Mouse (Mus musculus): ENCODE results near the gene Zdhhc23. TPM values are rescaled to one million over a fixed set of nuclear protein-coding genes. Genes with fewer than 3 reads are reported as not detected.

The Zdhhc23 gene
- polyA plus RNA-seq, 1 experiment = 3.2 TPM

GRCm38 (mm10) chr16:43973147-43973546 lies 6.4 kb downstream of the Zdhhc23 start:
- Histone ChIP-seq H3K27me3 (ENCODE audit: control insufficient read depth, insufficient read depth, low read length, poor library complexity, severe bottlenecking) (no peaks in the 10 kb centered on the region), H3K36me3 (ENCODE audit: control insufficient read depth, insufficient read depth, low read length, poor library complexity, severe bottlenecking) (no peaks in the 10 kb centered on the region), H3K27ac (ENCODE audit: insufficient read depth, low read length) (no peak overlapping the region), H3K4me1 (ENCODE audit: control insufficient read depth, insufficient read depth, low read length) (no peaks in the 10 kb centered on the region), H3K9me3 (replicated peaks; ENCODE audit: control insufficient read depth, insufficient read depth, low read length, poor library complexity, severe bottlenecking) (no peaks in the 10 kb centered on the region), H3K9ac (ENCODE audit: low read depth, poor library complexity, severe bottlenecking) (no peak overlapping the region), H3K4me3 (ENCODE audit: low read depth, low read length) (no peak overlapping the region)
- no peak for TF ChIP-seq EP300 (IDR thresholded peaks at IDR 0.05; ENCODE audit: insufficient read depth, low read depth, low read length)
- no peak for TF ChIP-seq CTCF (IDR thresholded peaks at IDR 0.05; ENCODE audit: low read depth, low read length)
- TF ChIP-seq POLR2A (IDR thresholded peaks at IDR 0.05; ENCODE audit: insufficient read depth, low read length) = no peak

GRCm38 (mm10) chr16:43972391-43972790 lies 7.2 kb downstream of the Zdhhc23 start:
- no peak overlapping the region for H3K27ac ChIP-seq (ENCODE audit: insufficient read depth, low read length)
- no peaks in the 10 kb centered on the region for H3K4me1 ChIP-seq (ENCODE audit: control insufficient read depth, insufficient read depth, low read length)
- no peaks in the 10 kb centered on the region for H3K27me3 ChIP-seq (ENCODE audit: control insufficient read depth, insufficient read depth, low read length, poor library complexity, severe bottlenecking)
- no peaks in the 10 kb centered on the region for H3K36me3 ChIP-seq (ENCODE audit: control insufficient read depth, insufficient read depth, low read length, poor library complexity, severe bottlenecking)
- no peak overlapping the region for H3K9ac ChIP-seq (ENCODE audit: low read depth, poor library complexity, severe bottlenecking)
- TF ChIP-seq CTCF (IDR thresholded peaks at IDR 0.05; ENCODE audit: low read depth, low read length) (no peak), EP300 (IDR thresholded peaks at IDR 0.05; ENCODE audit: insufficient read depth, low read depth, low read length) (no peak), POLR2A (IDR thresholded peaks at IDR 0.05; ENCODE audit: insufficient read depth, low read length) (no peak)
- no peak overlapping the region for H3K4me3 ChIP-seq (ENCODE audit: low read depth, low read length)
- no peaks in the 10 kb centered on the region for H3K9me3 ChIP-seq (replicated peaks; ENCODE audit: control insufficient read depth, insufficient read depth, low read length, poor library complexity, severe bottlenecking)

- TF ChIP-seq EP300 (IDR thresholded peaks at IDR 0.05; ENCODE audit: insufficient read depth, low read depth, low read length) (no peak), POLR2A (IDR thresholded peaks at IDR 0.05; ENCODE audit: insufficient read depth, low read length) (no peak), CTCF (IDR thresholded peaks at IDR 0.05; ENCODE audit: low read depth, low read length) (no peak)
- no peaks in the 10 kb centered on the region for H3K36me3 ChIP-seq (ENCODE audit: control insufficient read depth, insufficient read depth, low read length, poor library complexity, severe bottlenecking)
Observed at GRCm38 (mm10) chr16:43971741-43972140, 7.8 kb downstream of the Zdhhc23 start.

DNA sequence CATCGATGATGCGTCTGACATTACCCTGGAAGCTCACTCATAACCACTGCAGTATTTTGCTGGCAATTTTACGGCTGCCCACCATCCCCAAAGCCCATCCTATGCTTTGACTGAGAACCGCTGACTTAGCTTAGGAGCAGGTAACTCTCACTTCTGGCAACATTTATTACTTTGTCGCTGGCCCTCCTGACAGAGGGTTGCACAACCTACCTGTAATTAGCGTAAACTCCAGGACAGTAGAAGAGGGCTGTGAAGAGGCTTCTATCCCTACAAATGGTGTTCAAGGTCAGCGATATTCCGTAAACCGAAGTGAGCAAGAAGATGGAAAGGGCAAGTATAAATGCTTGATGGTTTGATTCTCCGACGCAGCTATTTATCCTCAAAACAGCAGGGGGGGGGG lies 8.4 kb downstream of the Zdhhc23 start:
- no peaks in the 10 kb centered on the region for H3K36me3 ChIP-seq (ENCODE audit: control insufficient read depth, insufficient read depth, low read length, poor library complexity, severe bottlenecking)
- no peak overlapping the region for H3K27ac ChIP-seq (ENCODE audit: insufficient read depth, low read length)
- H3K9ac ChIP-seq (ENCODE audit: low read depth, poor library complexity, severe bottlenecking) = no peak overlapping the region
- H3K4me3 ChIP-seq (ENCODE audit: low read depth, low read length) = no peak overlapping the region
- H3K27me3 ChIP-seq (ENCODE audit: control insufficient read depth, insufficient read depth, low read length, poor library complexity, severe bottlenecking) = no peaks in the 10 kb centered on the region
- TF ChIP-seq EP300 (IDR thresholded peaks at IDR 0.05; ENCODE audit: insufficient read depth, low read depth, low read length) = no peak
- no peak for TF ChIP-seq POLR2A (IDR thresholded peaks at IDR 0.05; ENCODE audit: insufficient read depth, low read length)
- no peak for TF ChIP-seq CTCF (IDR thresholded peaks at IDR 0.05; ENCODE audit: low read depth, low read length)
- H3K9me3 ChIP-seq (replicated peaks; ENCODE audit: control insufficient read depth, insufficient read depth, low read length, poor library complexity, severe bottlenecking) = no peaks in the 10 kb centered on the region
- H3K4me1 ChIP-seq (ENCODE audit: control insufficient read depth, insufficient read depth, low read length) = no peaks in the 10 kb centered on the region

More at GRCm38 (mm10) chr16:43971741-43972140, 7.8 kb downstream of the Zdhhc23 start:
- Histone ChIP-seq H3K9me3 (replicated peaks; ENCODE audit: control insufficient read depth, insufficient read depth, low read length, poor library complexity, severe bottlenecking) (no peaks in the 10 kb centered on the region), H3K4me3 (ENCODE audit: low read depth, low read length) (no peak overlapping the region), H3K27ac (ENCODE audit: insufficient read depth, low read length) (no peak overlapping the region), H3K9ac (ENCODE audit: low read depth, poor library complexity, severe bottlenecking) (no peak overlapping the region), H3K27me3 (ENCODE audit: control insufficient read depth, insufficient read depth, low read length, poor library complexity, severe bottlenecking) (no peaks in the 10 kb centered on the region), H3K4me1 (ENCODE audit: control insufficient read depth, insufficient read depth, low read length) (no peaks in the 10 kb centered on the region)

GRCm38 (mm10) chr16:43970426-43970825 lies 9.2 kb downstream of the Zdhhc23 start:
- Histone ChIP-seq H3K27ac (ENCODE audit: insufficient read depth, low read length) (no peak overlapping the region), H3K4me1 (ENCODE audit: control insufficient read depth, insufficient read depth, low read length) (no peaks in the 10 kb centered on the region), H3K27me3 (ENCODE audit: control insufficient read depth, insufficient read depth, low read length, poor library complexity, severe bottlenecking) (no peaks in the 10 kb centered on the region), H3K9ac (ENCODE audit: low read depth, poor library complexity, severe bottlenecking) (no peak overlapping the region), H3K9me3 (replicated peaks; ENCODE audit: control insufficient read depth, insufficient read depth, low read length, poor library complexity, severe bottlenecking) (no peaks in the 10 kb centered on the region), H3K36me3 (ENCODE audit: control insufficient read depth, insufficient read depth, low read length, poor library complexity, severe bottlenecking) (no peaks in the 10 kb centered on the region), H3K4me3 (ENCODE audit: low read depth, low read length) (no peak overlapping the region)
- TF ChIP-seq CTCF (IDR thresholded peaks at IDR 0.05; ENCODE audit: low read depth, low read length) (no peak), POLR2A (IDR thresholded peaks at IDR 0.05; ENCODE audit: insufficient read depth, low read length) (no peak), EP300 (IDR thresholded peaks at IDR 0.05; ENCODE audit: insufficient read depth, low read depth, low read length) (no peak)

DNA sequence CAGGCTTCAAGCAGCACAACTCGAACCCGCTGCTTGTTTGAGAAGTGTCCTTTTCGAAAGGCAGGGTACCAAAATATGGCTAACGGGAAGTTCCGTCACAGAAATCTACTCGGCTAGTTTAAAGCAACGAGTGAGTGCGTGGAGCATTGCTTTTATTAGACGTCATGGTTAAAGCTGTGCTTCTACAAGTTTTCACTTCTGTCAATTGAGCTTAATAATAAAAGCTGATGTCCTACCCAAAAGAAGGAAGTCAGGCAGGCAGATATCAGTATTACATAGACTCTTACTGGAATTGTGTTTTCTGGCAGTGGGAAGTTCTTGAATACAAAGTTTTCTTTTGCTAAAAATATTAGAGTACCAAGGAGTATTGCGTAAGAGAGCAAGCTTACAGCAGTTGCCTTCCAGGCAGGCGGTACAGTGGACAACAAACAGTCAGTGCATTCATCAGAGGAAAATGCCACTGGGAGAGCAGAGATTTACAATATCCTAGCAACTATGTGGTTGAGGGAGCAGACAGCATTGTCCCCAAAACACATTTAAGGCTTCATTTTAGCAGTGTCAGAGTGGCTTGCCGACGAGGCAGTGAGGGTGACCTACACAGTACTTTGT lies 13.7 kb downstream of the Zdhhc23 start:
- Histone ChIP-seq H3K4me3 (ENCODE audit: low read depth, low read length) (no peak overlapping the region), H3K36me3 (ENCODE audit: control insufficient read depth, insufficient read depth, low read length, poor library complexity, severe bottlenecking) (no peaks in the 10 kb centered on the region), H3K9ac (ENCODE audit: low read depth, poor library complexity, severe bottlenecking) (no peak overlapping the region), H3K9me3 (replicated peaks; ENCODE audit: control insufficient read depth, insufficient read depth, low read length, poor library complexity, severe bottlenecking) (no peaks in the 10 kb centered on the region), H3K4me1 (ENCODE audit: control insufficient read depth, insufficient read depth, low read length) (no peaks in the 10 kb centered on the region), H3K27me3 (ENCODE audit: control insufficient read depth, insufficient read depth, low read length, poor library complexity, severe bottlenecking) (no peaks in the 10 kb centered on the region), H3K27ac (ENCODE audit: insufficient read depth, low read length) (no peak overlapping the region)
- TF ChIP-seq POLR2A (IDR thresholded peaks at IDR 0.05; ENCODE audit: insufficient read depth, low read length) = no peak
